9 mouse cellular contexts compared by ENCODE assay signal in genomic region chr1:43358191-43358590, GRCm38 (mm10).
DNase-seq lines count a peak whose midpoint lies in the region; ATAC-seq and TF ChIP-seq lines count a peak whose summit lies in the region.
"Had no signal": no experiment of that assay in that cellular context is flagged by ENCODE, and none has a peak within 500 bp of the region (broad histone marks: within the 10 kb centered on the region; RNA-seq: fewer than 3 reads in every experiment).

No protein-coding gene starts in this region.

- intact Hi-C loops in heart, postnatal 36 days (cut with DNase I) = no loop called here

- H3K36me3 ChIP-seq in heart, embryonic 10.5 days = no peaks in the 10 kb centered on the region
- no peaks in the 10 kb centered on the region for H3K36me3 ChIP-seq in hindbrain, embryonic 10.5 days
- H3K36me3 ChIP-seq in midbrain, embryonic 16.5 days (ENCODE audit: control insufficient read depth, insufficient read depth, low read length) = no peaks in the 10 kb centered on the region
- H3K36me3 ChIP-seq in spleen, adult 2 months (ENCODE audit: control insufficient read depth, insufficient read depth, low read length) = no peaks in the 10 kb centered on the region
- H3K36me3 ChIP-seq: G1E had no signal

- WGBS in heart, embryonic 10.5 days = 57% methylated on average over 6 of the region's 6 CpGs
- WGBS in hindbrain, embryonic 10.5 days = 44% methylated on average over 6 of the region's 6 CpGs
- WGBS in midbrain, embryonic 16.5 days = 36% methylated on average over 6 of the region's 6 CpGs
- WGBS in spleen, adult 2 months = 56% methylated on average over 6 of the region's 6 CpGs

- H3K27me3 ChIP-seq in heart, embryonic 10.5 days (ENCODE audit: insufficient read depth, poor library complexity, severe bottlenecking) = no peaks in the 10 kb centered on the region
- 0 out of 2 replicates have a peak, but pooled peaks cover 4% of the 10 kb centered on the region for H3K27me3 ChIP-seq in hindbrain, embryonic 10.5 days (ENCODE audit: insufficient read depth, poor library complexity, severe bottlenecking)
- no peaks in the 10 kb centered on the region for H3K27me3 ChIP-seq in midbrain, embryonic 16.5 days (ENCODE audit: control insufficient read depth, insufficient read depth, low read depth, low read length)
- H3K27me3 ChIP-seq in spleen, adult 2 months (ENCODE audit: control insufficient read depth, insufficient read depth, low read length) = no peaks in the 10 kb centered on the region

- no peak overlapping the region for H3K4me2 ChIP-seq in midbrain, embryonic 16.5 days (ENCODE audit: low read length)

- no peak overlapping the region for H3K4me3 ChIP-seq in heart, embryonic 10.5 days
- no peak overlapping the region for H3K4me3 ChIP-seq in hindbrain, embryonic 10.5 days
- no peak overlapping the region for H3K4me3 ChIP-seq in midbrain, embryonic 16.5 days (ENCODE audit: low read depth, low read length)
- no peak overlapping the region for H3K4me3 ChIP-seq in spleen, adult 2 months (ENCODE audit: extremely low read depth, insufficient read depth, insufficient read length)

- no peak for TF ChIP-seq POLR2A in spleen, adult 2 months (IDR thresholded peaks at IDR 0.05; ENCODE audit: low read depth, low read length)

- no peak overlapping the region for H3K9ac ChIP-seq in midbrain, embryonic 16.5 days (ENCODE audit: low read depth, low read length)

- H3K4me1 ChIP-seq in heart, embryonic 10.5 days = peaks cover 23% of the 10 kb centered on the region
- peaks cover 32% of the 10 kb centered on the region for H3K4me1 ChIP-seq in hindbrain, embryonic 10.5 days (replicated peaks)
- H3K4me1 ChIP-seq in midbrain, embryonic 16.5 days (ENCODE audit: control insufficient read depth, insufficient read depth, low read length) = peaks cover 11% of the 10 kb centered on the region
- H3K4me1 ChIP-seq in spleen, adult 2 months (ENCODE audit: control insufficient read depth, insufficient read depth, insufficient read length) = peaks cover 27% of the 10 kb centered on the region

- H3K9me3 ChIP-seq in heart, embryonic 10.5 days = no peaks in the 10 kb centered on the region
- no peaks in the 10 kb centered on the region for H3K9me3 ChIP-seq in hindbrain, embryonic 10.5 days
- H3K9me3 ChIP-seq in midbrain, embryonic 16.5 days (replicated peaks; ENCODE audit: control insufficient read depth, low read length, poor library complexity, severe bottlenecking) = no peaks in the 10 kb centered on the region

- no peak overlapping the region for H3K27ac ChIP-seq in heart, embryonic 10.5 days
- peak overlapping the region; percentile 69 for H3K27ac ChIP-seq in hindbrain, embryonic 10.5 days
- H3K27ac ChIP-seq in midbrain, embryonic 16.5 days (ENCODE audit: low read length) = no peak overlapping the region
- H3K27ac ChIP-seq in spleen, adult 2 months (ENCODE audit: insufficient read depth, low read length) = peak overlapping the region; percentile 84

- ATAC-seq in midbrain, embryonic 16.5 days = peak; percentile 79

- no peak for TF ChIP-seq CTCF in spleen, adult 2 months (IDR thresholded peaks at IDR 0.05; ENCODE audit: extremely low read depth, insufficient read depth, insufficient read length, insufficient replicate concordance)

- DNase-seq in heart, embryonic 10.5 days (ENCODE audit: low spot score) = peak; percentile 80
- no peak for DNase-seq in heart, postnatal 36 days
- DNase-seq in cerebellum, postnatal 36 days = peak; percentile 21 to 37
- peak; percentile 62 for DNase-seq in hindbrain, embryonic 10.5 days (ENCODE audit: low spot score)
- peak; percentile 15 to 18 for DNase-seq in left cerebral cortex, adult 8-10 months (ENCODE audit: low spot score in 2 of 2)
- peak; percentile 52 to 73 for DNase-seq in spleen, adult 2 months (ENCODE audit: low read depth in 1 of 2, low spot score in 2 of 2)
- DNase-seq in thymus, postnatal 0 days (ENCODE audit: low spot score) = no peak

Comparison
In these comparisons a context has a peak if more than half of its experiments do, and no peak if none do; other contexts are left out.
1. DNase-seq: peak in heart, embryonic 10.5 days (single experiment), cerebellum, postnatal 36 days (2 of 2), hindbrain, embryonic 10.5 days (single experiment), left cerebral cortex, adult 8-10 months (2 of 2) and spleen, adult 2 months (2 of 2); none in heart, postnatal 36 days (0 of 2) and thymus, postnatal 0 days (single experiment).
2. H3K27ac ChIP-seq: peak in hindbrain, embryonic 10.5 days (single experiment) and spleen, adult 2 months (single experiment); none in heart, embryonic 10.5 days (single experiment) and midbrain, embryonic 16.5 days (single experiment).